11 mouse cellular contexts compared by ENCODE assay signal in the genomic region with DNA sequence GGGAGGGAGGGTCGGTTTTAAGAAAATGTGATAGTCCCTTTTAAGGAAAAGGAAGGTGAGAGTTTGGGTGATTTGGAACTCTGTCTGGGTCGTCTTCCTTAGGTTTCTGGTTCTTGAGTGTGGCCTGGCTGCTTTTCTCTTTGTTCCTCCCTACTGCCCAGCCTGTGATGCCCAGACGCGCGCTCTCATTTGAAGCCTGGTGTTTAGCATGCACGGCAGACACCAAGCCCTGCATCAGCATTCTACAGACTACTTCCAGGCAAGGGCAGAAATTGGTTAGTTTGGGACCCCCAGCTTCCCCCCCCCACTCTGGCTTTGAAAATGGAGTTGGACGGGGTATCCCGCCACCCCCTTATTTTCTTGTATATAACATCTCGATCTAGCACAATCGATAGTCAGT. TPM values are rescaled to one million over a fixed set of nuclear protein-coding genes. Genes with fewer than 3 reads are reported as not detected.
DNase-seq lines count a peak whose midpoint lies in the region; ATAC-seq and TF ChIP-seq lines count a peak whose summit lies in the region.
"Had no signal": no experiment of that assay in that cellular context is flagged by ENCODE, and none has a peak within 500 bp of the region (broad histone marks: within the 10 kb centered on the region; RNA-seq: fewer than 3 reads in every experiment).

No protein-coding gene starts in this region.

- 21% methylated on average over 10 of the region's 10 CpGs for WGBS in hindbrain, embryonic 14.5 days
- 17% methylated on average over 10 of the region's 10 CpGs for WGBS in midbrain, postnatal 0 days

- H3K36me3 ChIP-seq in hindbrain, embryonic 14.5 days (replicated peaks; ENCODE audit: control insufficient read depth, insufficient read depth): peaks cover 34% of the 10 kb centered on the region
- H3K36me3 ChIP-seq in midbrain, postnatal 0 days (ENCODE audit: insufficient read depth, low read length): peaks cover 11% of the 10 kb centered on the region; the same call in 1 of the 2 replicates

- no peak overlapping the region; the same call in 1 of the 2 replicates for H3K27ac ChIP-seq in layer of hippocampus, adult 2 months
- no peak overlapping the region for H3K27ac ChIP-seq in embryonic fibroblast, embryonic 13.5 days (ENCODE audit: insufficient read depth, low read length)
- peak overlapping the region; percentile 89 for H3K27ac ChIP-seq in hindbrain, embryonic 14.5 days
- H3K27ac ChIP-seq in midbrain, postnatal 0 days (ENCODE audit: low read depth, low read length): 0 out of 2 replicates have a peak overlapping the region, but pooled peaks have one; percentile 38

- peak overlapping the region; percentile 93 for H3K9ac ChIP-seq in hindbrain, embryonic 14.5 days
- peak overlapping the region; percentile 91 for H3K9ac ChIP-seq in midbrain, postnatal 0 days (replicated peaks; ENCODE audit: low read length, poor library complexity, severe bottlenecking)

- no peaks in the 10 kb centered on the region for H3K9me3 ChIP-seq in hindbrain, embryonic 14.5 days (ENCODE audit: control insufficient read depth, low read length)
- no peaks in the 10 kb centered on the region for H3K9me3 ChIP-seq in midbrain, postnatal 0 days (ENCODE audit: low read length)

- DNase-seq in layer of hippocampus, adult 2 months (ENCODE audit: low spot score in 2 of 2): no peak
- DNase-seq in layer of hippocampus, postnatal 10 days (ENCODE audit: low spot score in 2 of 2): no peak
- no peak for DNase-seq in hindbrain, embryonic 14.5 days (ENCODE audit: low spot score)
- peak; percentile 72 for DNase-seq in midbrain, postnatal 0 days (ENCODE audit: low spot score)
- no peak for DNase-seq in layer of hippocampus, postnatal 14 days (ENCODE audit: low spot score in 2 of 2)
- no peak for DNase-seq in layer of hippocampus, adult 9-11 months
- DNase-seq in cerebellum, adult 8-10 months: no peak
- DNase-seq: heart, postnatal 10 days; right cerebral cortex, postnatal 25 days; thymus, postnatal 14 days had no signal

- H3K4me1 ChIP-seq in embryonic fibroblast, embryonic 13.5 days (ENCODE audit: control insufficient read depth, insufficient read depth, low read length): peaks cover 4% of the 10 kb centered on the region; the same call in 1 of the 2 replicates
- peaks cover 85% of the 10 kb centered on the region for H3K4me1 ChIP-seq in hindbrain, embryonic 14.5 days (replicated peaks; ENCODE audit: control insufficient read depth, insufficient read depth, low read length)
- H3K4me1 ChIP-seq in midbrain, postnatal 0 days (ENCODE audit: insufficient read depth, low read length): peaks cover 12% of the 10 kb centered on the region

- ATAC-seq in hindbrain, embryonic 14.5 days (ENCODE audit: low FRiP score): no peak
- no peak for ATAC-seq in midbrain, postnatal 0 days (ENCODE audit: low FRiP score)

- H3K27me3 ChIP-seq in hindbrain, embryonic 14.5 days (ENCODE audit: control insufficient read depth, insufficient read depth, low read length): no peaks in the 10 kb centered on the region
- H3K27me3 ChIP-seq in midbrain, postnatal 0 days (ENCODE audit: insufficient read depth, low read length): no peaks in the 10 kb centered on the region

- peak overlapping the region; percentile 99 for H3K4me2 ChIP-seq in hindbrain, embryonic 14.5 days (replicated peaks)
- H3K4me2 ChIP-seq in midbrain, postnatal 0 days (ENCODE audit: low read depth, low read length, poor library complexity, severe bottlenecking): peak overlapping the region; percentile 92

- H3K4me3 ChIP-seq in layer of hippocampus, adult 2 months: peak overlapping the region; percentile 73
- peak overlapping the region; percentile 56 for H3K4me3 ChIP-seq in embryonic fibroblast, embryonic 13.5 days (ENCODE audit: insufficient read depth, low read length)
- peak overlapping the region; percentile 92 for H3K4me3 ChIP-seq in hindbrain, embryonic 14.5 days (replicated peaks; ENCODE audit: low read length)
- H3K4me3 ChIP-seq in midbrain, postnatal 0 days (ENCODE audit: low read depth, low read length): peak overlapping the region; percentile 90

- no peak for TF ChIP-seq CTCF in layer of hippocampus, adult 2 months (conservative IDR thresholded peaks at IDR 0.05)
- no peak for TF ChIP-seq CTCF in embryonic fibroblast, embryonic 13.5 days (IDR thresholded peaks at IDR 0.05; ENCODE audit: borderline replicate concordance, insufficient read depth, low read length)
- no peak for TF ChIP-seq CTCF in midbrain, postnatal 0 days (IDR thresholded peaks at IDR 0.05)

- no peak for TF ChIP-seq POLR2A in embryonic fibroblast, embryonic 13.5 days (IDR thresholded peaks at IDR 0.05; ENCODE audit: low read depth, low read length)

RNA-seq across cellular contexts. Expression of a gene that starts 5.8 kb away (rescaled TPM):
- 10 to 100 TPM; 38.4 to 45.6 TPM for total RNA-seq in layer of hippocampus, adult 2 months (2021)
- 10 to 100 TPM; 33.7 to 36.8 TPM for total RNA-seq in layer of hippocampus, postnatal 10 days (2021)
- polyA plus RNA-seq in embryonic fibroblast, embryonic 13.5 days (2011; ENCODE audit: insufficient read length, low read depth, missing spikeins): 18.9 and 21.7 TPM in 2 replicates
- 27.8 and 28.6 TPM in 2 replicates for polyA plus RNA-seq in hindbrain, embryonic 14.5 days (2014; fragmentation: Nextera tagmentation; extraction: Ambion mirVana)
- total RNA-seq in midbrain, postnatal 0 days (2014; rRNA removed): 112 and 139 TPM in 2 replicates
- polyA plus RNA-seq in midbrain, postnatal 0 days (2015; fragmentation: Nextera tagmentation; extraction: Ambion mirVana): 49.6 and 49.8 TPM in 2 replicates
- total RNA-seq in layer of hippocampus, postnatal 14 days (2021): 10 to 100 TPM; 30.9 to 31.3 TPM

Comparison
In these comparisons a context has a peak if more than half of its experiments do, and no peak if none do; other contexts are left out.
1. H3K27ac ChIP-seq: peak in hindbrain, embryonic 14.5 days (single experiment) and midbrain, postnatal 0 days (single experiment); none in layer of hippocampus, adult 2 months (single experiment) and embryonic fibroblast, embryonic 13.5 days (single experiment).
2. Peak in every context shown above with its lines, with median percentiles within 50 percentile points of each other: H3K4me3 ChIP-seq.